Mouse (Mus musculus): ENCODE results near the gene Zfp940. TPM values are rescaled to one million over a fixed set of nuclear protein-coding genes. Genes with fewer than 3 reads are reported as not detected.

Zfp940 gene
- polyA plus RNA-seq, 1 experiment from 2014 or later, result 2.3 TPM

DNA sequence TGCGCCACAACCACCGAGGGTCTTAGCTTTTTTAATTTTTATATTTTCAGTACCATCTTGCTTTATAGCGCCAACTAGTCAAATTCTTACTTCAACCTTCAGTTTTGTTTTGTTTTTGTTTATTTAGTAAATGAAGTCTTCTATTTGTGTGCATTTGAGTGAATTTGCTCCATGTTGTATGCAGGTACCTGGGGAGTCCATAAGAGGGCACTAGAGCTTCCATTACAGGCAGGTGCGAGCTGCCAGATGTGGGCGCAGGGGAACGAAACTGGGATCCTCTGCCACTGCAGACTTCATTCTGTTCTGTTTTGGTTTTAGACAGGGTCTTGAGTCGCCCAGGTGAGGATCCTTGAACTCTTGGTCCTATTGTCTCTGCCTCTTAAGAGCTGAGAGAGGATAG is 8.2 kb upstream of the Zfp940 start:
- Histone ChIP-seq H3K27me3 (ENCODE audit: control insufficient read depth, insufficient read depth, low read length) (no peaks in the 10 kb centered on the region), H3K4me1 (ENCODE audit: control insufficient read depth in 2 of 2, insufficient read depth in 2 of 2, low read length in 2 of 2) (peaks cover 0 to 7% of the 10 kb centered on the region in 2 experiments; a peak in 1 of 4 replicates), H3K4me3 (ENCODE audit: control insufficient read depth in 1 of 2, insufficient read depth in 1 of 2, low read depth in 1 of 2, low read length in 2 of 2) (no peak overlapping the region), H3K36me3 (ENCODE audit: control insufficient read depth, insufficient read depth, low read length) (0 out of 2 replicates have a peak, but pooled peaks cover 6% of the 10 kb centered on the region), H3K4me2 (ENCODE audit: low read length) (no peak overlapping the region), H3K9me3 (ENCODE audit: control insufficient read depth, low read length) (no peaks in the 10 kb centered on the region), H3K9ac (ENCODE audit: low read length) (no peak overlapping the region), H3K27ac (replicated peaks in 1 of 2; ENCODE audit: control insufficient read depth in 1 of 2, insufficient read depth in 1 of 2, low read depth in 2 of 2, low read length in 2 of 2) (no peak overlapping the region)
- ATAC-seq (ENCODE audit: insufficient number of reproducible peaks, insufficient read depth, low FRiP score, low read depth), result no peak
- 91% methylated on average over 7 of the region's 7 CpGs for WGBS

GRCm38 (mm10) chr7:29859532-29860517 is 6.4 kb upstream of the Zfp940 start, which contains the start of gene Zfp420:
Gene Zfp420, plus strand, starts transcription at chr7:29859979.
- 0 out of 2 replicates have a peak, but pooled peaks cover 6% of the 10 kb centered on the region for H3K36me3 ChIP-seq (ENCODE audit: control insufficient read depth, insufficient read depth, low read length)
- peaks cover 0 to 7% of the 10 kb centered on the region in 2 experiments; a peak in 1 of 4 replicates for H3K4me1 ChIP-seq (ENCODE audit: control insufficient read depth in 2 of 2, insufficient read depth in 2 of 2, low read length in 2 of 2)
- H3K27me3 ChIP-seq (ENCODE audit: control insufficient read depth, insufficient read depth, low read length), result no peaks in the 10 kb centered on the region
- H3K9ac ChIP-seq (ENCODE audit: low read length), result peak within 1 kb of the TSS; percentile 76
- H3K27ac ChIP-seq (replicated peaks in 1 of 2; ENCODE audit: control insufficient read depth in 1 of 2, insufficient read depth in 1 of 2, low read depth in 2 of 2, low read length in 2 of 2), result peak within 1 kb of the TSS; percentile 4 to 19; a peak in 2 of 4 replicates
- ATAC-seq (ENCODE audit: insufficient number of reproducible peaks, insufficient read depth, low FRiP score, low read depth), result peak; percentile 93
- WGBS, result 4% methylated on average over 32 of the region's 32 CpGs
- peak within 1 kb of the TSS; percentile 56 to 65 for H3K4me3 ChIP-seq (ENCODE audit: control insufficient read depth in 1 of 2, insufficient read depth in 1 of 2, low read depth in 1 of 2, low read length in 2 of 2)
- H3K4me2 ChIP-seq (ENCODE audit: low read length), result peak within 1 kb of the TSS; percentile 82
- no peaks in the 10 kb centered on the region for H3K9me3 ChIP-seq (ENCODE audit: control insufficient read depth, low read length)

DNA sequence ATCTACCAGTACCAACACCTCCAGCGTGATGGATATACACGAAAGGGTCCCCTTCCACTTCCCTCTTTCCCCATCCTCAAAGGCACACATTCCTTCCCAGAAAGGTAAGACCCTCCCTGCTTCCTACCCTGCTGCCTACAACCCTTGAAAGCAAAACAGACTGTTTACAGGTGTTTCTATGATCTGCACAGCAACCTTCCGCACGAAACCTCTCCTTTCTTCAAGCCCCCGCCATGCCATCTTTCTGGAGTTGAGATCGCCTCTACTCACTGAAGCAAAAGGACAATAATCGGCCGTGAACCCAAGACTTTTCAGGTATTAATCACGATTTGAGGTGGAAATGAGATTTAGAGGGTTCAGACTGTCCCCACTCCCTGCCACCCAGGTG is 644 bp downstream of the Zfp940 start:
- Histone ChIP-seq H3K27ac (replicated peaks in 1 of 2; ENCODE audit: control insufficient read depth in 1 of 2, insufficient read depth in 1 of 2, low read depth in 2 of 2, low read length in 2 of 2) (no peak overlapping the region), H3K9me3 (ENCODE audit: control insufficient read depth, low read length) (no peaks in the 10 kb centered on the region), H3K27me3 (ENCODE audit: control insufficient read depth, insufficient read depth, low read length) (no peaks in the 10 kb centered on the region), H3K4me2 (ENCODE audit: low read length) (peak overlapping the region; percentile 81), H3K4me3 (ENCODE audit: control insufficient read depth in 1 of 2, insufficient read depth in 1 of 2, low read depth in 1 of 2, low read length in 2 of 2) (peak overlapping the region; percentile 52 to 82), H3K36me3 (ENCODE audit: control insufficient read depth, insufficient read depth, low read length) (no peaks in the 10 kb centered on the region), H3K9ac (ENCODE audit: low read length) (peak overlapping the region; percentile 66), H3K4me1 (ENCODE audit: control insufficient read depth in 2 of 2, insufficient read depth in 2 of 2, low read length in 2 of 2) (peaks cover 4 to 5% of the 10 kb centered on the region in 2 experiments; a peak in 2 of 4 replicates)
- 60% methylated on average over 9 of the region's 9 CpGs for WGBS
- no peak for ATAC-seq (ENCODE audit: insufficient number of reproducible peaks, insufficient read depth, low FRiP score, low read depth)

GRCm38 (mm10) chr7:29844616-29845015 is 8.9 kb downstream of the Zfp940 start:
- peaks cover 24% of the 10 kb centered on the region for H3K36me3 ChIP-seq (ENCODE audit: control insufficient read depth, insufficient read depth, low read length)
- H3K9ac ChIP-seq (ENCODE audit: low read length), result no peak overlapping the region
- H3K27ac ChIP-seq (replicated peaks in 1 of 2; ENCODE audit: control insufficient read depth in 1 of 2, insufficient read depth in 1 of 2, low read depth in 2 of 2, low read length in 2 of 2), result no peak overlapping the region
- ATAC-seq (ENCODE audit: insufficient number of reproducible peaks, insufficient read depth, low FRiP score, low read depth), result no peak
- WGBS, result 81% methylated on average over 5 of the region's 5 CpGs
- H3K9me3 ChIP-seq (ENCODE audit: control insufficient read depth, low read length), result no peaks in the 10 kb centered on the region
- no peak overlapping the region for H3K4me2 ChIP-seq (ENCODE audit: low read length)
- H3K4me3 ChIP-seq (ENCODE audit: control insufficient read depth in 1 of 2, insufficient read depth in 1 of 2, low read depth in 1 of 2, low read length in 2 of 2), result no peak overlapping the region
- no peaks in the 10 kb centered on the region for H3K4me1 ChIP-seq (ENCODE audit: control insufficient read depth in 2 of 2, insufficient read depth in 2 of 2, low read length in 2 of 2)
- H3K27me3 ChIP-seq (ENCODE audit: control insufficient read depth, insufficient read depth, low read length), result no peaks in the 10 kb centered on the region

- WGBS, result 79% methylated on average over 1 of the region's 1 CpGs
- Histone ChIP-seq H3K27ac (replicated peaks in 1 of 2; ENCODE audit: control insufficient read depth in 1 of 2, insufficient read depth in 1 of 2, low read depth in 2 of 2, low read length in 2 of 2) (no peak overlapping the region), H3K36me3 (ENCODE audit: control insufficient read depth, insufficient read depth, low read length) (peaks cover 24% of the 10 kb centered on the region), H3K4me3 (ENCODE audit: control insufficient read depth in 1 of 2, insufficient read depth in 1 of 2, low read depth in 1 of 2, low read length in 2 of 2) (no peak overlapping the region), H3K9ac (ENCODE audit: low read length) (no peak overlapping the region), H3K4me1 (ENCODE audit: control insufficient read depth in 2 of 2, insufficient read depth in 2 of 2, low read length in 2 of 2) (no peaks in the 10 kb centered on the region), H3K4me2 (ENCODE audit: low read length) (no peak overlapping the region), H3K27me3 (ENCODE audit: control insufficient read depth, insufficient read depth, low read length) (no peaks in the 10 kb centered on the region), H3K9me3 (ENCODE audit: control insufficient read depth, low read length) (no peaks in the 10 kb centered on the region)
- ATAC-seq (ENCODE audit: insufficient number of reproducible peaks, insufficient read depth, low FRiP score, low read depth), result no peak
Observed at GRCm38 (mm10) chr7:29842105-29842504, 11.4 kb downstream of the Zfp940 start.

DNA sequence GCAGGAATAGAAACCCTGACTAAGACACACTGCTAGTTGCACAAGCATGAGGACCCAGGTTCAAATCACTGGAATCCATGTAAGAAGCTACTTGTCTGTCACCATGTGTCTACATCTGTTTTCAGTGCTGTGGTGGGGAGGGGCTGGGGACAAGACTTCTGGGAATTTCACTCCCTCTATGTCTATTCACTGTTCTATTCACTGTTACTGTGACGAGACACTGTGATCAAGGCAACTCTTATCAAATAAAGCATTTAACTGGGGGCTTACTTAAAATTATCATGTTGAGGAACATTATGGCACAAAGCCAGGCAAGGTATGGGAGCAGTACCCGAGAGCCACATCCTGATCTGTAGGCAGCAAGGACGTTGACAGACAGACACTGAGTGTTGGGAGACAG is 14.2 kb downstream of the Zfp940 start:
- H3K27ac ChIP-seq (replicated peaks in 1 of 2; ENCODE audit: control insufficient read depth in 1 of 2, insufficient read depth in 1 of 2, low read depth in 2 of 2, low read length in 2 of 2), result no peak overlapping the region
- 0 out of 2 replicates have a peak, but pooled peaks cover 3% of the 10 kb centered on the region for H3K9me3 ChIP-seq (ENCODE audit: control insufficient read depth, low read length)
- no peaks in the 10 kb centered on the region for H3K27me3 ChIP-seq (ENCODE audit: control insufficient read depth, insufficient read depth, low read length)
- H3K4me2 ChIP-seq (ENCODE audit: low read length), result no peak overlapping the region
- no peak overlapping the region for H3K4me3 ChIP-seq (ENCODE audit: control insufficient read depth in 1 of 2, insufficient read depth in 1 of 2, low read depth in 1 of 2, low read length in 2 of 2)
- no peak overlapping the region for H3K9ac ChIP-seq (ENCODE audit: low read length)
- no peak for ATAC-seq (ENCODE audit: insufficient number of reproducible peaks, insufficient read depth, low FRiP score, low read depth)
- H3K4me1 ChIP-seq (ENCODE audit: control insufficient read depth in 2 of 2, insufficient read depth in 2 of 2, low read length in 2 of 2), result no peaks in the 10 kb centered on the region
- WGBS, result 65% methylated on average over 3 of the region's 3 CpGs
- H3K36me3 ChIP-seq (ENCODE audit: control insufficient read depth, insufficient read depth, low read length), result no peaks in the 10 kb centered on the region

- Histone ChIP-seq H3K27me3 (ENCODE audit: control insufficient read depth, insufficient read depth, low read length) (no peaks in the 10 kb centered on the region), H3K4me3 (ENCODE audit: control insufficient read depth in 1 of 2, insufficient read depth in 1 of 2, low read depth in 1 of 2, low read length in 2 of 2) (no peak overlapping the region), H3K27ac (replicated peaks in 1 of 2; ENCODE audit: control insufficient read depth in 1 of 2, insufficient read depth in 1 of 2, low read depth in 2 of 2, low read length in 2 of 2) (no peak overlapping the region), H3K9me3 (ENCODE audit: control insufficient read depth, low read length) (0 out of 2 replicates have a peak, but pooled peaks cover 3% of the 10 kb centered on the region), H3K9ac (ENCODE audit: low read length) (no peak overlapping the region), H3K4me1 (ENCODE audit: control insufficient read depth in 2 of 2, insufficient read depth in 2 of 2, low read length in 2 of 2) (no peaks in the 10 kb centered on the region; a peak in 1 of 4 replicates), H3K4me2 (ENCODE audit: low read length) (no peak overlapping the region), H3K36me3 (ENCODE audit: control insufficient read depth, insufficient read depth, low read length) (peaks cover 15% of the 10 kb centered on the region; the same call in 1 of the 2 replicates)
- no peak for ATAC-seq (ENCODE audit: insufficient number of reproducible peaks, insufficient read depth, low FRiP score, low read depth)
- WGBS, result 90% methylated on average over 1 of the region's 1 CpGs
Observed at GRCm38 (mm10) chr7:29836816-29837215, 16.7 kb downstream of the Zfp940 start.
